Mouse (Mus musculus) hematopoietic multipotent progenitor cell, adult 10-12 weeks (in vitro differentiated cells): ENCODE data around the gene Fam181b. TPM values are rescaled to one million over a fixed set of nuclear protein-coding genes. Genes with fewer than 3 reads are reported as not detected.

Experiments used
- polyA plus RNA-seq: library from polyadenylated mRNA; stranded (reverse); fragments of >175 nt; gene quantifications from 2 replicates; pipeline ENCODE4 v1.2.3, GENCODE M21; 2012; ENCODE audit warnings: low replicate concordance

Gene Fam181b
- 0.28 and 1.2 TPM in 2 replicates for polyA plus RNA-seq

DNA sequence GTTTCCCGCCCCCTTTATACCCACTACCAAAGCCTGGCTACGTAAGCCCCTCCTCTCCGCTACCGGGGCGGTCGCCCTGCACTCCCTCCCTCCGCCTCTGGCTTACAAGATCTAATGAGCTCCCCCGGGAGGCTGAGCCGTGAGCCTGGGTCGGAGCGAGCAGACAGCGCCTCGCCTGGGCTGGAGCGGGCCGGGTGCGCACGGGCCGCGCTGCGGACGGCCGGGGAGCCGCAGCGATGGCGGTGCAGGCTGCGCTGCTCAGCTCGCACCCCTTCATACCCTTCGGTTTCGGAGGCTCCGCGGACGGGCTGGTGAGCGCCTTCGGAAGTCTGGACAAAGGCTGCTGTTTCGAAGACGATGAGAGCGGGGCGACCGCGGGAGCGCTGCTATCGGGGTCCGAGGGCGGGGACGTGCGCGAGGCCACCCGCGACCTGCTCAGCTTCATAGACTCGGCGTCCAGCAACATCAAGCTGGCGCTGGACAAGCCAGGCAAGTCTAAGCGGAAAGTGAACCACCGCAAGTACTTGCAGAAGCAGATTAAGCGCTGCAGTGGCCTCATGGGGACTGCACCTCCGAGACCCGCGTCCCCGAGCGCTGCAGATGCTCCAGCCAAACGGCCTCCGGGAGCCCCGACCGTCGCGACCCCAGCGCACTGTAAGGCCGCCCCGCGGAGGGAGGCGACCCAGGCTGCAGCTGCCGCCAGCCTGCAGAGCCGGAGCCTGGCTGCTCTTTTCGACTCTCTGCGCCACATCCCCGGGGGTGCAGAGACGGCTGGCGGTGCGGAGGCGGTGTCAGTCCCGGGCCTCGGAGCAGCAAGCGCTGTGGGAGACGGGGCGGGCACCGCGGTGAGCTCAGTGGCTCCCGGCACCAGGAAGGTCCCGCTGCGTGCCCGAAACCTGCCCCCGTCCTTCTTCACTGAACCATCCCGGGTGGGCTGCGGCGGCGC is at the start of gene Fam181b:
Gene Fam181b, plus strand, starts transcription at position 81 of the 946 bp plus-strand sequence.

Other genes with a start within 250 kb of the Fam181b start
- gene Ddias, start 205.6 kb upstream of the Fam181b start, polyA plus RNA-seq = 0.08 and 2.7 TPM in 2 replicates
- gene Prcp, start 205.4 kb upstream of the Fam181b start, polyA plus RNA-seq = 9.7 and 156 TPM in 2 replicates